Mouse (Mus musculus): ENCODE measurements around the gene Plpp6. TPM values are rescaled to one million over a fixed set of nuclear protein-coding genes. Genes with fewer than 3 reads are reported as not detected.

The Plpp6 gene
- polyA plus RNA-seq (2016; fragmentation: Nextera tagmentation; extraction: Ambion mirVana), result 3.1 and 4.1 TPM in 2 replicates

DNA sequence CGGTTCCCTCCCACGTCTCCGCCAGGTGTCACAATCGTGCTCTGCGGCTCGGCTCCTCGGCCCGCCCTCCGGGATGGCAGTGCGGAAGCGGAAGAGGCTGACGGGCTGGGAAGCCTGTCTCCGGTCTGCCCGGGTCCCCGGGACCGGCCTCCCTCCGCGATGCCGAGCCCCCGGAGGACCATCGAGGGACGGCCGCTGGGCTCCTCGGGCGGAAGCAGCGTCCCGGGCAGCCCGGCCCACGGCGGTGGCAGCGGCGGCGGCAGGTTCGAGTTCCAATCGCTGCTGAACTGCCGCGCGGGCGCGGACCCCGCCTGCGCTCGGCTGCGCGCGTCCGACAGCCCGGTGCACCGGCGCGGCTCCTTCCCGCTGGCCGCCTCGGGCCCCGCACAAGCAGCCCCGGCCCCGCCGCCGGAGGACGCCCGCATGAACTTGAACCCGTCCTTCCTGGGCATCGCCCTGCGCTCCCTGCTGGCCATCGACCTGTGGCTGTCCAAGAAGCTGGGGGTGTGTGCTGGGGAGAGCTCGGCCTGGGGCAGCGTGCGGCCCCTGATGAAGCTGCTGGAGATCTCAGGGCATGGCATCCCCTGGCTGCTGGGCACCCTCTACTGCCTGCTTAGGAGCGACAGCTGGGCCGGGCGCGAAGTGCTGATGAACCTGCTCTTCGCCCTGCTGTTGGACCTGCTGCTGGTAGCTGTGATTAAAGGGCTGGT is at the start of gene Plpp6:
Gene Plpp6 (plus strand): TSS at position 112 of the 710 bp plus-strand sequence.
- WGBS, result under 1% methylated on average over 73 of the region's 73 CpGs
- Histone ChIP-seq H3K4me1 (peaks cover 15% of the 10 kb centered on the region), H3K36me3 (no peaks in the 10 kb centered on the region), H3K27me3 (ENCODE audit: low read depth, poor library complexity, severe bottlenecking) (peaks cover 35% of the 10 kb centered on the region), H3K27ac (peak within 1 kb of the TSS; percentile 87), H3K4me3 (peak within 1 kb of the TSS; percentile 72), H3K9me3 (replicated peaks) (no peaks in the 10 kb centered on the region)
- DNase-seq (ENCODE audit: low spot score), result peak; percentile 84

DNA sequence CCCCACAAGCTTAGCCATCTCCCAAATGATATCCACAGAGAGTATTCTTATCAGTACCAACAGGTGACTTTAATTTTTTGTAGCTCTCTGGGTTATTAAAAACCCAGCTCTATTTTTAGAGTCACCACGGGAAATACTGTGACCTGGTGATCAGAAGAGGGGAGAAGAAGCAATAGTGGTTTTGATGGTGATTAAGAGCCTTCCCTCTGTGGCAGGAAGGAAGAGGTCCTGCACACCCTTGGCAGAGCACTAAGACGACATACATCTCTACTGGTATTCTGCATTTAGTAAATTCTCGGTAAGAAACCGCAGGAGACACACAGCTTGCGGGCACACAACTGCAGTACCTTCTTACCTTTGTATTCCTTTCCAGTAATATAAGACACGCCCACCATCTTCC is 49.2 kb upstream of the Plpp6 start:
- DNase-seq (ENCODE audit: low spot score), result no peak
- 85% methylated on average over 6 of the region's 6 CpGs for WGBS

DNA sequence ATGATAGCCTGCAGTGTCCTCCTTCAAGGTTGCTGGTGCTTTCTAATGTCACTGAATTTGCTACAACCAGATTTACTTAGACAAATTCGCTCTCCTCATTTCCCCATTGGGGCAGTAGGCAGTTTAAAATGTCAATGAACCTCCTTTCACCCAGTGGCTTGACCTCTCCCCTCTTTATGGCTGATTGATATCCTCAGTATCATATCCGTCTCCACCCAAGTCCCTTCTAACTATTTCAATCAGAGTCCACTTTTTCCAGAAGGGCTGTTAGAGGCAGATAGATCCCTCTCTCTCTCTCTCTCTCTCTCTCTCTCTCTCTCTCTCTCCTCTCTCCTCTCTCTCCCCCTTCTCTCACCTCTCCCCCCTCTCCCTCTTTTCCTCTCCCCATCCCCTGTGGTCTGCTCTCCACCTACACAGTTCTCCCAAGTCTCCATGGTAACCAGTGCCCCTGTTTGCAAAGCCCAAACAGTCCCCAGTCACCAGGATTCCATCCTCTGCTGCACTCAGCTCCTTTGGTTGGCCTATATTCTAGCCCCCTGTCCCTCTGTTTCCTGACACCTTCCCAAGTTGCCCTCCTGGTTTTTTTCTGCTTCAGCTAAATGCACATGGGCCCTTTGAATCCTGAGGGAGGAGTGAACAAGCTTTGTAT is 48.0 kb upstream of the Plpp6 start:
- peaks cover 6% of the 10 kb centered on the region; the same call in 1 of the 2 replicates for H3K4me1 ChIP-seq
- no peak for DNase-seq (ENCODE audit: low spot score)
- no peak overlapping the region for H3K4me3 ChIP-seq
- WGBS, result 73% methylated on average over 2 of the region's 2 CpGs
- no peaks in the 10 kb centered on the region for H3K36me3 ChIP-seq
- H3K27me3 ChIP-seq (ENCODE audit: low read depth, poor library complexity, severe bottlenecking), result no peaks in the 10 kb centered on the region
- H3K9me3 ChIP-seq (replicated peaks), result no peaks in the 10 kb centered on the region
- H3K27ac ChIP-seq, result no peak overlapping the region

More for the DNA sequence above, 49.2 kb upstream of the Plpp6 start:
- no peaks in the 10 kb centered on the region for H3K9me3 ChIP-seq (replicated peaks)
- H3K27me3 ChIP-seq (ENCODE audit: low read depth, poor library complexity, severe bottlenecking), result no peaks in the 10 kb centered on the region
- no peaks in the 10 kb centered on the region for H3K36me3 ChIP-seq
- H3K4me3 ChIP-seq, result no peak overlapping the region
- H3K27ac ChIP-seq, result no peak overlapping the region
- H3K4me1 ChIP-seq, result peaks cover 6% of the 10 kb centered on the region; the same call in 1 of the 2 replicates

DNA sequence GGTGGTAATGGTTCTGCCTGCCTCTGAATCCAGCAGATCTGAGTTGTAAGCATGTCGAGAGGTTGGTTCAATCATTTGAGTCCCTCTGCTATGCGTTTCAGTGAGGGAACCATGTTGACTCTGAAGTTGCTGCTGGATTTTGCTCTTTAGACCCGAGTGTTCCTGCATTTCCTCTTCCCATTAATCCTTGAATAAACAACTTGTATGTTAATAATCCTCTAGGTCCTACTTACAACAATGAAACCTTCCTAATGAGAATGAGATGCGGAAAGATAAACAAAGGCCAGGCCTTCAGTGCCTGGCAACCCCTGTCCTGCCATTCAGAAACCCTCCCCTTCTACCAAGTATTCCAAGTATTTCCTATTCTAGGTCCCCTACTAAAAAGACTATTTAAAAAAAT is 47.3 kb upstream of the Plpp6 start:
- Histone ChIP-seq H3K27ac (no peak overlapping the region), H3K4me1 (peaks cover 6% of the 10 kb centered on the region; the same call in 1 of the 2 replicates), H3K9me3 (replicated peaks) (no peaks in the 10 kb centered on the region), H3K4me3 (no peak overlapping the region), H3K36me3 (no peaks in the 10 kb centered on the region), H3K27me3 (ENCODE audit: low read depth, poor library complexity, severe bottlenecking) (no peaks in the 10 kb centered on the region)
- DNase-seq (ENCODE audit: low spot score), result no peak
- 71% methylated on average over 4 of the region's 4 CpGs for WGBS

DNA sequence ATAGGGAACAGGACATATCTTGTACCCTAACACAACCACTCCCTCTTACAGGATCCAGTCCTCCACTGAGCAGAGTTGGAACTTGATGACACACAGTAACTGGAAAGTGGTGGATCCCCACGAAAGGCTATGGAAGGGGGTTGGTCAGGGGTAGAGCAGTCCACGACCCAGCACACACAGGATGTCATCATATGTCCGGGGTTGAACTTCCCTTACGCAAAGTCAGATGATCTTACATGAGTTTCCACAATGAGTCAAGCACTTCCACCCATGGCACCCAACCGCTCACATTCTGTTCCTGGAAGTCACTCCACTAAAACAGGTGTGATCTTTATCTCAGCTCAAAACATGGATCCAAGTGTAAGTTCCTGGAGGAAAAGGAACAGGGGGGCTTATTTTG is 45.9 kb upstream of the Plpp6 start:
- H3K27ac ChIP-seq, result no peak overlapping the region
- no peaks in the 10 kb centered on the region for H3K36me3 ChIP-seq
- no peak overlapping the region for H3K4me3 ChIP-seq
- no peak for DNase-seq (ENCODE audit: low spot score)
- H3K9me3 ChIP-seq (replicated peaks), result no peaks in the 10 kb centered on the region
- 92% methylated on average over 5 of the region's 5 CpGs for WGBS
- H3K4me1 ChIP-seq, result peaks cover 6% of the 10 kb centered on the region; the same call in 1 of the 2 replicates
- no peaks in the 10 kb centered on the region for H3K27me3 ChIP-seq (ENCODE audit: low read depth, poor library complexity, severe bottlenecking)

DNA sequence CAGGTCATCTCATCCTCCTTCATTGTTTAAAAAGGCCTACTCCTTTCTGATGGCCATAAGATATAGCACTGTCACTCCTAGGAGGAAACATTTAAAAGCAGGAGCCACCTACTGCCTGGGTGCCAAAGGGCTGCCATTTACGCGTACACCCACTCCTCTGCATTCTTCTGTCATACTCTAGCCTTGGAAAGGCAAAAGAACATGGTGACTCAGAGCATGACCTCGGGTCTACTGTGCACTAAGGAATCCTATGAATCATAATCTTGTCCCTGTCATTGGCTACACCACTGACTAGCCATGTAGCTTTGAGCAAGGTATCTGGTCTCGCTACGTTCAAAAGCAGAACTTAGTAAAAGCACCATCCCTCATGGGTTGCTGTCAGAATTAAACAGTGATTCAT is 37.4 kb upstream of the Plpp6 start:
- H3K9me3 ChIP-seq (replicated peaks), result no peaks in the 10 kb centered on the region
- WGBS, result 90% methylated on average over 5 of the region's 5 CpGs

DNA sequence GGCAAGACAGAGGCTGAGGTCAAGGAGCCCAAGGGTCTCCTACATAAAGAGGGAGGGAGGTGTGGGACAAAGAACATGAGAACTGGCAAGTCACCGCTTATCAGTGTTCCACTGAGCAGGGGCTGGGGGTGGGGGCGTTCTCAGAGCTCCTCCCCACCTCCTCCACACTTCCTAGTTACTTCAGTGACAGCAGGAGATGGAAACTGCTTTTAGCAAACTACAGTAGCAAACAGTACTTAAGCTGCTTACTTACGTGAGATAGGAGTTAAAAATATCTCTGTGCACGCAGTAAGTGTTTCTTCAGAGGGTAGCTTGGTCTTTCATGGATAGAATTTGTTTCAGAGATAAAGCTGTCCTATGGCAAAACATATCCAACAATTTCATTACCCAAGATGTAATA is 36.4 kb upstream of the Plpp6 start:
- Histone ChIP-seq H3K27ac (no peak overlapping the region), H3K27me3 (ENCODE audit: low read depth, poor library complexity, severe bottlenecking) (no peaks in the 10 kb centered on the region), H3K9me3 (replicated peaks) (no peaks in the 10 kb centered on the region), H3K36me3 (no peaks in the 10 kb centered on the region), H3K4me1 (no peaks in the 10 kb centered on the region), H3K4me3 (no peak overlapping the region)
- DNase-seq (ENCODE audit: low spot score), result no peak
- 83% methylated on average over 4 of the region's 4 CpGs for WGBS

More for the DNA sequence above, 37.4 kb upstream of the Plpp6 start:
- no peaks in the 10 kb centered on the region for H3K4me1 ChIP-seq
- no peaks in the 10 kb centered on the region for H3K27me3 ChIP-seq (ENCODE audit: low read depth, poor library complexity, severe bottlenecking)
- no peak for DNase-seq (ENCODE audit: low spot score)
- H3K36me3 ChIP-seq, result no peaks in the 10 kb centered on the region
- H3K27ac ChIP-seq, result no peak overlapping the region
- H3K4me3 ChIP-seq, result no peak overlapping the region

DNA sequence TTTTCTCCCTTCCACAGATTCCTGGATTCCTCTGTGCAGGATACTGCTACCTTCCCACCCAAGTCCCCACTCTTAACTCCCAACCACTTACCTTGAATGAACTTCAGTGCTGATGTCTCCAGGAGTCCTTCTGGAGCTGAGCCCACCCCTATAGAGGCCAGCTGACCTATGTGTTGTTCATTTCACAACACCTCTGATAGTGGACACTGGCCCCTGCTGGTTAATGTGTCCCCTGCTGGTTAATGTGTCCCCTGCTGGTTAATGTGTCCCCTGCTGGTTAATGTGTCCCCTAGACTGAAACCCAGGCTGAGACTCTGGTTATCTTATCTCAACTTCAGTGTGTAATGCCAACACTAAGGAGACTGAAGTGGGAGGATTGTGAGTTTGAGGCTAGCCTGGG is 34.7 kb upstream of the Plpp6 start:
- no peaks in the 10 kb centered on the region for H3K27me3 ChIP-seq (ENCODE audit: low read depth, poor library complexity, severe bottlenecking)
- no peak for DNase-seq (ENCODE audit: low spot score)
- H3K4me1 ChIP-seq, result no peaks in the 10 kb centered on the region
- no peak overlapping the region for H3K27ac ChIP-seq
- no peaks in the 10 kb centered on the region for H3K36me3 ChIP-seq
- H3K4me3 ChIP-seq, result no peak overlapping the region
- H3K9me3 ChIP-seq (replicated peaks), result no peaks in the 10 kb centered on the region

DNA sequence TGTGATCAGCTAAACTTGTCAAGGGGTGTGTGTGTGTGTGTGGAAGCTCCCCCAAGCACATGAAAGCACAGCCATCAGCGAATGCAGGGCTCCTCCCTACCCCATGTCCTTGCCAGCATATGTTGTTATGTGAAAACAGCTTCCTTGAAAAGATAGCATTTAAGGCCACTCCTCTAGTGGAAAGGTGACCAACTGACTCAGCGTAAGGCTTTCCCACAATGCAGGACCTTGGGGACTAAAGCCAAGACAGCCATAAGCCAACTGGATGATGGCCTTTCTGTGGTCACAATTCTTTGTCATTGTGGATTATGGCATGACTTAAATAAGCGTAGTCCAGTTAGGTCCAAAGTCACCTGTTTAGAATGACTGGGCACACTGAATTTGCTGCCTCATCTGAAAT is 28.9 kb upstream of the Plpp6 start:
- H3K27me3 ChIP-seq (ENCODE audit: low read depth, poor library complexity, severe bottlenecking), result no peaks in the 10 kb centered on the region
- H3K4me3 ChIP-seq, result no peak overlapping the region
- no peaks in the 10 kb centered on the region for H3K36me3 ChIP-seq
- H3K4me1 ChIP-seq, result peaks cover 2% of the 10 kb centered on the region
- 87% methylated on average over 3 of the region's 3 CpGs for WGBS
- H3K27ac ChIP-seq, result no peak overlapping the region
- H3K9me3 ChIP-seq (replicated peaks), result no peaks in the 10 kb centered on the region
- no peak for DNase-seq (ENCODE audit: low spot score)

DNA sequence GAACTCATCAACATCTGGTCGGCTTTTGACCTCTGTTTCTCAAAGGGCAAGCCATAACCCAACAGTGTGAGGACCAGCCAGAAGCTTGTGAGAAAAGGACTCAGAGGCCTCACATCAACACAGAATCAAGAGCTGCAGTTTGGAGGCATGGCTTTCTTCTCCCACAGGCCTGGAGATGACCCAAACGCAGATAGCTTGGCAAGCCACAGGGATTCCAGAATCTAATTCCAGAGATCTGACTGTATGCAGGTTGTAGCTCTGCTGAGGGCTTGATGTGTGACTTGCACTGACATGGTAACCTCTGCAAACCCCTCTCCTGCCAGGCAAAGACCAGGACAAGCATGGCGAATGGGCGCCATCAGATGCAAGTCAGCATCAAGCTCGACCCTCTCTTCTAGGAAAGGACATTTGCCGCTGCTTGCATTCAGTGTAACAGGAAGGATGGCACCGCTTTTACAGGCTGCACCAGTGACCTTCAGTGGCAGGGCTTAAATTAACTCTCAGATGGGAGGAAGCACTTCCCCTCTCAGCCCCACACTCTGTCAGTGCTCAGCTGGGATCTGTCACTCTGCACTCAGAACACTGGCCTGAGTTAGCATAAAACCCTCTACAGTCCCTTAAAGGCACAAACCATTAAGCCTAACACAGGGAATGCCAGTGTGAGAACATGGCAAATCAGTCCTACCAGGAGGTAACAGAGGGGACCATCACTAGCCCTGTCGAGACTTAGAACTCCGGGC is 23.4 kb upstream of the Plpp6 start:
- no peak overlapping the region for H3K4me3 ChIP-seq
- H3K4me1 ChIP-seq, result peaks cover 17% of the 10 kb centered on the region
- DNase-seq (ENCODE audit: low spot score), result no peak
- no peaks in the 10 kb centered on the region for H3K36me3 ChIP-seq
- H3K27ac ChIP-seq, result no peak overlapping the region
- H3K27me3 ChIP-seq (ENCODE audit: low read depth, poor library complexity, severe bottlenecking), result no peaks in the 10 kb centered on the region
- H3K9me3 ChIP-seq (replicated peaks), result no peaks in the 10 kb centered on the region
- WGBS, result 71% methylated on average over 9 of the region's 9 CpGs

DNA sequence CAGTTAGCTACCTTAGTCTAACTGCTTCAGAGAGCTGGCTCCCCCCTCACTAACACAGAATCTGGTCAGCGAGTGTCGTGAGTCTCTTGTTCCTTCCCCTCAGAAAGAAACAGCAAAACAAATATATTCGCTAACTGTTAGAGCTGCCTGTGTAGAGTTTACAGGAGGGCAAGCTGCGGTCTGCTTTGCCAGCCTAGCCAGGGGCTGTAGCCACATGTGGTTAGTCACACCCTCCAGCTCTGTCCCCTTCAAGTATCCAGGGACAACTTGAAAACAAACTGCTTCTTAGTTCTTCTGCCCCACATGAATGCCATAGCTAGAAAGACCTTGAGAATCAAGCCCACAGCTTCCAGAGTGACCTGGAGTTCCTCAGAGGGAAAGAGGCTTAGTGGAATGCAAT is 22.5 kb upstream of the Plpp6 start:
- H3K4me1 ChIP-seq, result peaks cover 17% of the 10 kb centered on the region
- no peak for DNase-seq (ENCODE audit: low spot score)
- no peaks in the 10 kb centered on the region for H3K27me3 ChIP-seq (ENCODE audit: low read depth, poor library complexity, severe bottlenecking)
- 76% methylated on average over 4 of the region's 4 CpGs for WGBS
- H3K27ac ChIP-seq, result no peak overlapping the region
- H3K9me3 ChIP-seq (replicated peaks), result no peaks in the 10 kb centered on the region
- H3K36me3 ChIP-seq, result no peaks in the 10 kb centered on the region
- H3K4me3 ChIP-seq, result no peak overlapping the region

DNA sequence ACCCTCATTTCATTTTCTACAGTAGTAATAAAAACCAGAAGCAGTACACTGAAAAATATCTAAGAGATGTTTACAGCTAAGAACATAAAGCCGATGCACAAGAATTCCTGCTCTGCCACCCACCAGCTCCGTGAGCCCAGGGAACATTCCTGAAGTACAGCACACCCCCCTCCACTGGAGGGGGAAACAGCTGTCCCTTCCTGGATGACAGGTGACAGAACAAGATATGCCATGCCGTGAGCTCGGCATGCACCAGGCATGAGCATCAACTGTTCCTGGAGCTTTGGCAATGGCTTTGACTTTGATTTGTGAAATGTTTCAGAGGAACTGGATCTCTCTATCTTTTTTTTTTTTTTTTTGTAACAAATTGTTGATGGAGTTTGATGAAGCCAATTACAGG is 17.0 kb upstream of the Plpp6 start:
- no peaks in the 10 kb centered on the region for H3K4me1 ChIP-seq
- H3K27me3 ChIP-seq (ENCODE audit: low read depth, poor library complexity, severe bottlenecking), result no peaks in the 10 kb centered on the region
- WGBS, result 67% methylated on average over 4 of the region's 4 CpGs
- no peaks in the 10 kb centered on the region for H3K9me3 ChIP-seq (replicated peaks)
- no peak overlapping the region for H3K4me3 ChIP-seq
- no peaks in the 10 kb centered on the region for H3K36me3 ChIP-seq
- no peak overlapping the region for H3K27ac ChIP-seq
- no peak for DNase-seq (ENCODE audit: low spot score)

DNA sequence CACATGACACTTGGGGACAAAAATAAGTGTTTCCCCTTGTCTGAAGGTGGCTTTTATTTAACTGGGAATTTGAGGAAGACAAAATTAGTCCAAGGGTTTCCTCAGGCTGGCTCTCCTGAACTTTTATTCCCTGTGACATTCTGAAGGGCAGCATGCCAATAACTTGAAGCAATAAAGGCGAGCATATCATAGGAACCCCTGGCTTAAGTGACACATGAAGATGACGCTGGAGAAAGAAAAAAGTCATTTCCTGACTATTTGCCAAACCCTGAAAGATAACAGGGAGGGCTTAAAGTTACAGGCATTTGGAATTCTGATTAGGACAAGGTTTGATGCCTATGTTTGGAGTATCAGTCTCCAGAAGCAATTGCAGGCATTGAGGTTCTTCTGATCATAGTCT is 16.4 kb upstream of the Plpp6 start:
- no peak for DNase-seq (ENCODE audit: low spot score)
- Histone ChIP-seq H3K4me1 (no peaks in the 10 kb centered on the region), H3K4me3 (no peak overlapping the region), H3K27me3 (ENCODE audit: low read depth, poor library complexity, severe bottlenecking) (no peaks in the 10 kb centered on the region), H3K36me3 (no peaks in the 10 kb centered on the region), H3K27ac (no peak overlapping the region), H3K9me3 (replicated peaks) (no peaks in the 10 kb centered on the region)
- WGBS, result 73% methylated on average over 2 of the region's 2 CpGs
